12 mouse cellular contexts compared by ENCODE assay signal in genomic region chr6:52967557-52968270, GRCm38 (mm10).
DNase-seq lines count a peak whose midpoint lies in the region; ATAC-seq and TF ChIP-seq lines count a peak whose summit lies in the region.
"Had no signal": no experiment of that assay in that cellular context is flagged by ENCODE, and none has a peak within 500 bp of the region (broad histone marks: within the 10 kb centered on the region; RNA-seq: fewer than 3 reads in every experiment).

No protein-coding gene starts in this region.

- no peak overlapping the region for H3K4me3 ChIP-seq in kidney, postnatal 0 days (replicated peaks; ENCODE audit: low read depth, low read length)
- no peak overlapping the region for H3K4me3 ChIP-seq in intestine, postnatal 0 days (ENCODE audit: low read depth, low read length)
- H3K4me3 ChIP-seq in stomach, postnatal 0 days (ENCODE audit: low read depth, low read length) = no peak overlapping the region
- H3K4me3 ChIP-seq: megakaryocyte, embryonic 14.5 days had no signal

- TF ChIP-seq CTCF in kidney, postnatal 0 days (IDR thresholded peaks at IDR 0.05; ENCODE audit: low read depth) = no peak
- TF ChIP-seq CTCF in intestine, postnatal 0 days (IDR thresholded peaks at IDR 0.05; ENCODE audit: low read depth) = no peak
- no peak for TF ChIP-seq CTCF in stomach, postnatal 0 days (IDR thresholded peaks at IDR 0.05; ENCODE audit: low read depth)

- no peaks in the 10 kb centered on the region for H3K36me3 ChIP-seq in kidney, postnatal 0 days (ENCODE audit: insufficient read depth, low read length)
- no peaks in the 10 kb centered on the region for H3K36me3 ChIP-seq in intestine, postnatal 0 days (ENCODE audit: control insufficient read depth, insufficient read depth)
- no peaks in the 10 kb centered on the region for H3K36me3 ChIP-seq in stomach, postnatal 0 days (ENCODE audit: control insufficient read depth, insufficient read depth, low read length)

- TF ChIP-seq EP300 in stomach, postnatal 0 days (optimal IDR thresholded peaks at IDR 0.05) = peak; percentile 55

- no peaks in the 10 kb centered on the region for H3K27me3 ChIP-seq in kidney, postnatal 0 days (ENCODE audit: insufficient read depth, low read length)
- no peaks in the 10 kb centered on the region for H3K27me3 ChIP-seq in intestine, postnatal 0 days (replicated peaks; ENCODE audit: control insufficient read depth, insufficient read depth, low read length)
- no peaks in the 10 kb centered on the region for H3K27me3 ChIP-seq in stomach, postnatal 0 days (ENCODE audit: control insufficient read depth, insufficient read depth, low read length)
- H3K27me3 ChIP-seq: Patski had no signal

- DNase-seq in embryo, embryonic 10 days (ENCODE audit: low spot score) = peak; percentile 51
- DNase-seq in embryo, embryonic 9.5 days (ENCODE audit: extremely low spot score) = no peak
- DNase-seq in kidney, postnatal 0 days (ENCODE audit: low spot score) = peak; percentile 63
- DNase-seq in kidney, postnatal 25 days = no peak
- peak; percentile 9 for DNase-seq in stomach, postnatal 0 days (ENCODE audit: low spot score)
- no peak for DNase-seq in urinary bladder, adult 18-20 months (ENCODE audit: low spot score in 2 of 2)
- DNase-seq: cerebellum, adult 9-11 months had no signal

- H3K27ac ChIP-seq in kidney, postnatal 0 days = no peak overlapping the region
- 0 out of 2 replicates have a peak overlapping the region, but pooled peaks have one; percentile 31 for H3K27ac ChIP-seq in intestine, postnatal 0 days (ENCODE audit: low read depth, low read length)
- H3K27ac ChIP-seq in stomach, postnatal 0 days (replicated peaks) = 0 out of 2 replicates have a peak overlapping the region, but pooled peaks have one; percentile 30

- ATAC-seq in kidney, postnatal 0 days (replicated peaks; ENCODE audit: low FRiP score, low read depth) = no peak
- ATAC-seq in intestine, postnatal 0 days = no peak
- ATAC-seq in stomach, postnatal 0 days (ENCODE audit: low FRiP score, low TSS enrichment) = no peak
- no peak for ATAC-seq in cerebellum, adult (ENCODE audit: insufficient number of reproducible peaks, low FRiP score, low TSS enrichment)
- ATAC-seq: inflammation-experienced regulatory T-cells, adult 6 months; Patski had no signal

- no peak overlapping the region for H3K9ac ChIP-seq in kidney, postnatal 0 days (ENCODE audit: low read depth, low read length)
- no peak overlapping the region for H3K9ac ChIP-seq in intestine, postnatal 0 days (ENCODE audit: low read depth, low read length)
- no peak overlapping the region for H3K9ac ChIP-seq in stomach, postnatal 0 days (ENCODE audit: low read length)

- H3K9me3 ChIP-seq in kidney, postnatal 0 days (replicated peaks; ENCODE audit: low read length) = no peaks in the 10 kb centered on the region
- H3K9me3 ChIP-seq in intestine, postnatal 0 days (ENCODE audit: control insufficient read depth) = no peaks in the 10 kb centered on the region
- no peaks in the 10 kb centered on the region for H3K9me3 ChIP-seq in stomach, postnatal 0 days (ENCODE audit: control insufficient read depth, low read length)
- H3K9me3 ChIP-seq: megakaryocyte, embryonic 14.5 days had no signal

- 0 out of 2 replicates have a peak, but pooled peaks cover 6% of the 10 kb centered on the region for H3K4me1 ChIP-seq in kidney, postnatal 0 days (replicated peaks; ENCODE audit: insufficient read depth, low read length)
- H3K4me1 ChIP-seq in intestine, postnatal 0 days (replicated peaks; ENCODE audit: control insufficient read depth, insufficient read depth, low read length) = no peaks in the 10 kb centered on the region; the same call in 1 of the 2 replicates
- no peaks in the 10 kb centered on the region for H3K4me1 ChIP-seq in stomach, postnatal 0 days (replicated peaks; ENCODE audit: control insufficient read depth, insufficient read depth)

- no peak overlapping the region for H3K4me2 ChIP-seq in kidney, postnatal 0 days (ENCODE audit: low read length)
- no peak overlapping the region for H3K4me2 ChIP-seq in intestine, postnatal 0 days (replicated peaks; ENCODE audit: low read depth)
- H3K4me2 ChIP-seq in stomach, postnatal 0 days (replicated peaks; ENCODE audit: low read depth) = no peak overlapping the region

- 46% methylated on average over 10 of the region's 10 CpGs for WGBS in kidney, postnatal 0 days
- 47% methylated on average over 10 of the region's 10 CpGs for WGBS in intestine, postnatal 0 days
- WGBS in stomach, postnatal 0 days = 49% methylated on average over 10 of the region's 10 CpGs

Comparison
In these comparisons a context has a peak if more than half of its experiments do, and no peak if none do; other contexts are left out.
1. DNase-seq: peak in embryo, embryonic 10 days (single experiment), kidney, postnatal 0 days (single experiment) and stomach, postnatal 0 days (single experiment); none in embryo, embryonic 9.5 days (single experiment), kidney, postnatal 25 days (0 of 2) and urinary bladder, adult 18-20 months (0 of 2).